Mouse (Mus musculus): ENCODE results near the gene Cept1.

The Cept1 gene

GRCm38 (mm10) chr3:106493882-106494281 lies 53.7 kb downstream of the Cept1 start:
- DNase-seq, result no peak

GRCm38 (mm10) chr3:106493202-106493601 lies 54.4 kb downstream of the Cept1 start:
- no peak for DNase-seq

GRCm38 (mm10) chr3:106492723-106493122 lies 54.9 kb downstream of the Cept1 start:
- DNase-seq, result no peak

GRCm38 (mm10) chr3:106490239-106490638 lies 57.4 kb downstream of the Cept1 start:
- no peak for DNase-seq

GRCm38 (mm10) chr3:106487551-106487950 lies 60.1 kb downstream of the Cept1 start:
- no peak for DNase-seq

- peak; percentile 58 for DNase-seq
Observed at GRCm38 (mm10) chr3:106485810-106486209, 61.8 kb downstream of the Cept1 start.

GRCm38 (mm10) chr3:106484861-106485260 lies 62.7 kb downstream of the Cept1 start:
- DNase-seq, result no peak

- DNase-seq, result peak; percentile 39
Observed at GRCm38 (mm10) chr3:106483796-106484405, 63.7 kb downstream of the Cept1 start.

- peak; percentile 46 for DNase-seq
Observed at GRCm38 (mm10) chr3:106483297-106483696, 64.3 kb downstream of the Cept1 start.

GRCm38 (mm10) chr3:106482281-106483081 lies 65.1 kb downstream of the Cept1 start, which contains the start of gene Dennd2d:
TSS of gene Dennd2d (plus strand) at chr3:106482405.
- peak; percentile 92 for DNase-seq

- DNase-seq, result no peak
Observed at GRCm38 (mm10) chr3:106476863-106477262, 70.7 kb downstream of the Cept1 start.

- no peak for DNase-seq
Observed at GRCm38 (mm10) chr3:106474210-106474609, 73.4 kb downstream of the Cept1 start.

- no peak for DNase-seq
Observed at GRCm38 (mm10) chr3:106464750-106465149, 82.9 kb downstream of the Cept1 start.

- peak; percentile 16 for DNase-seq
Observed at GRCm38 (mm10) chr3:106462493-106462892, 85.1 kb downstream of the Cept1 start.

GRCm38 (mm10) chr3:106462059-106462470 lies 85.5 kb downstream of the Cept1 start:
- peak; percentile 54 for DNase-seq

- no peak for DNase-seq
Observed at GRCm38 (mm10) chr3:106457298-106457869, 90.2 kb downstream of the Cept1 start.

GRCm38 (mm10) chr3:106452616-106453015 lies 95.0 kb downstream of the Cept1 start:
- DNase-seq, result peak; percentile 52

All from thymus, postnatal 4 days (tissue).